Mouse (Mus musculus) pancreas, adult 10 weeks (tissue): ENCODE data around the gene Ubash3b. TPM values are rescaled to one million over a fixed set of nuclear protein-coding genes. Genes with fewer than 3 reads are reported as not detected.

Source experiments
- polyA plus RNA-seq: library from polyadenylated mRNA; stranded (reverse); fragments of 350-450 nt; fragmentation: Illumina TruSeq; extraction: RNeasy Lipid Tissue Mini Kit (QIAGEN cat#74804); gene quantifications from one replicate; pipeline ENCODE4 v1.2.3, GENCODE M21; 2015; ENCODE audit warnings: low read depth, low replicate concordance; ENCODE audit not compliant: insufficient read depth

The Ubash3b gene
- 0.54 TPM for polyA plus RNA-seq

GRCm38 (mm10) chr9:41161413-41161812 lies at the start of gene Ubash3b:
TSS of gene Ubash3b (minus strand) at chr9:41161697.

GRCm38 (mm10) chr9:41004415-41004814 lies 157.1 kb downstream of the Ubash3b start, which contains the start of gene Crtam:
TSS of gene Crtam (minus strand) at chr9:41004628.

GRCm38 (mm10) chr9:40963586-40964417 lies 197.7 kb downstream of the Ubash3b start, which contains the start of gene Jhy:
TSS of gene Jhy (minus strand) at chr9:40964118.

Other genes starting within 250 kb of the Ubash3b start
- gene Jhy, start 197.6 kb downstream of the Ubash3b start, polyA plus RNA-seq: not detected
- gene Crtam, start 157.1 kb downstream of the Ubash3b start, polyA plus RNA-seq: not detected